Mouse (Mus musculus): ENCODE measurements around the gene Lhfpl2.

Lhfpl2 gene

GRCm38 (mm10) chr13:94143063-94143652 is 85.6 kb downstream of the Lhfpl2 start:
- DNase-seq = peak; percentile 23

- DNase-seq = no peak
These were observed 86.9 kb downstream of the Lhfpl2 start for GRCm38 (mm10) chr13:94144451-94144850.

GRCm38 (mm10) chr13:94147257-94147656 is 89.7 kb downstream of the Lhfpl2 start:
- DNase-seq = no peak

- no peak for DNase-seq
These were observed 91.4 kb downstream of the Lhfpl2 start for GRCm38 (mm10) chr13:94149006-94149405.

- peak; percentile 83 for DNase-seq
These were observed 92.2 kb downstream of the Lhfpl2 start for GRCm38 (mm10) chr13:94149781-94150180.

- DNase-seq = no peak
These were observed 93.7 kb downstream of the Lhfpl2 start for GRCm38 (mm10) chr13:94151308-94151707.

GRCm38 (mm10) chr13:94152836-94153235 is 95.2 kb downstream of the Lhfpl2 start:
- DNase-seq = no peak

GRCm38 (mm10) chr13:94153658-94154057 is 96.1 kb downstream of the Lhfpl2 start:
- DNase-seq = no peak

- DNase-seq = no peak
These were observed 97.1 kb downstream of the Lhfpl2 start for GRCm38 (mm10) chr13:94154512-94155296.

GRCm38 (mm10) chr13:94155657-94156429 is 98.2 kb downstream of the Lhfpl2 start:
- no peak for DNase-seq

GRCm38 (mm10) chr13:94158864-94159477 is 101.4 kb downstream of the Lhfpl2 start:
- DNase-seq = no peak

GRCm38 (mm10) chr13:94159478-94160220 is 102.1 kb downstream of the Lhfpl2 start:
- no peak for DNase-seq

- no peak for DNase-seq
These were observed 106.9 kb downstream of the Lhfpl2 start for GRCm38 (mm10) chr13:94164501-94164900.

GRCm38 (mm10) chr13:94168319-94168718 is 110.7 kb downstream of the Lhfpl2 start:
- DNase-seq = no peak

GRCm38 (mm10) chr13:94169325-94169916 is 111.8 kb downstream of the Lhfpl2 start:
- DNase-seq = no peak

GRCm38 (mm10) chr13:94171612-94172011 is 114.0 kb downstream of the Lhfpl2 start:
- DNase-seq = no peak

GRCm38 (mm10) chr13:94172533-94173310 is 115.1 kb downstream of the Lhfpl2 start:
- DNase-seq = peak; percentile 47

GRCm38 (mm10) chr13:94173633-94174576 is 116.3 kb downstream of the Lhfpl2 start:
- DNase-seq = peak; percentile 71

GRCm38 (mm10) chr13:94174577-94175279 is 117.1 kb downstream of the Lhfpl2 start:
- peak; percentile 48 for DNase-seq
